Mouse (Mus musculus): ENCODE data around the gene Tmem206. TPM values are rescaled to one million over a fixed set of nuclear protein-coding genes. Genes with fewer than 3 reads are reported as not detected.

The Tmem206 gene
- total RNA-seq, 4 experiments from 2014 or later = 6.0 to 9.2 (median 8.4) TPM

- DNase-seq = no peak
Observed at GRCm38 (mm10) chr1:191353836-191354235, 28.1 kb downstream of the Tmem206 start.

DNA sequence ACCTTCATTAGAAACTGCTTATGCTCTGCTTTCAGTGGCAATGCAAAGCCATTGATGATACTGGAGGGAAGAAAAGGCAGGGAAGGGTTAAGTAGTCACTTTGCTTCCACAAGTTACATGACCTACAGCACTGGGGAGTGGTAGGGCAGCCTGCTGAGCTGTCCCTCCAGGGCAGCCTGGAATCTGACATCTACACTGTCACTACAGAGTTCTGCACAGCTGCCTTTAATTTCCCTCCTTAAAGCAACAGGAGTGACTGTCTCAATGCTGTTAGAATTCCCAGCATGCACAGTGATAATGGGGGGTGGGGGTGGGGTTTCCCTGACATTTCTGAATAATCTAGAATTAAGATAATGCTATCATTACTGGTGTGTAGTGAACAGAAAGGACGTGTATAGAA, 31.2 kb downstream of the Tmem206 start:
- DNase-seq = no peak

DNA sequence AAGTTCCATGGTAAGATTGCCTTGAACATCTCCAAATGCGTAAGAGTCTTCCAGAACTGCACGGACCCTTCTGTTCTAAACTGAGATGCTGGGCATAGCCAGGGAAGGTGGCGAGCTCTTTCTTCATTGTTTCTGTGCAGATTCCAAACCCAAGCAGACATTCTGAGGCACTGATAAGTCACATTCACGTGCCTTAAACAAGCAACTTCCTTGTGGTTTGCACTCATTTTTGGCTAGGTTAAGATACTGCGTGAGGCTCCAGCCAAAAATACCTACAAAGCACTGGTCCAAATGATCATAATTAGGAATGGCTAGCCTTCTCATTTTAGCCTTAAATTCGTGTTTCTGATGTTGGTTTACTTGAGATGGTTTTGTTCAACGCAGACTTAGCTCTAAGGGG, 33.8 kb downstream of the Tmem206 start:
- no peak for DNase-seq

- no peak for DNase-seq
Observed at GRCm38 (mm10) chr1:191362412-191362811, 36.7 kb downstream of the Tmem206 start.

DNA sequence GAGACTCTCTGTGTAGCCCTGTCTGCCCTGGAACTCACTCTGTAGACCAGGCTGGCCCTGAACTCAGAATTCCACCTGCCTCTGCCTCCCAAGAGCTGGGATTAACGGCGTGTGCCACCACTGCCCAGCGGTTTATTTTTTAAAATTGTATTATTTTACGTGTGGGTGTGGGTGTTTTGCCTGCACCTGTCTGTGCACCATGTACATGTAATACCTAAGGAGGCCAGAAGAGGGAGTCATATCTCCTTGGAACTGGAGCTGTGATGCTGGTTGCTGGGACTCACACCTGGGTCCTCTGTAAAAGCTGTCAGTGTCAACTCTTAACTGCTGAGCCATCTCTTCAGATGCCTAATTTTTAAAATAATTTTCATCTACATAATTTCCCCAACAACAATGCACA, 38.8 kb downstream of the Tmem206 start:
- no peak for DNase-seq

DNA sequence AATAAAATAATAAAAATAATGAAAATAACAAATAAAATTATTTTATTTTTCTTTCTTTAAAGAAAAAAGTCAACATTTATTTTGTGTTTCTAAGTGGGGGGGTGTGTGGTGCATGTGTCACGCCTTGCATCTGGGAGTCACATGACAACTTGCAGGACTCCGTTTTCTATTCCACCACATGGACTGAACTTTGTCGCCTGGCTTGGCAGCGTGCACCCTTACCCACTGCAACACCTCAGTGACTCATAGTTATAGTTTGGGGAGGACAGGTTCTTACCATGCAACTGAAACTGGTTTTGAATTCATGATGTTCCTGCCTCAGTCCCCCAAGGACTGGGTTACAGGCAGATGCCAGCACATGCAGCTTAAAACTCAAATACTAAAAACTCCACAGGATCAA, 42.5 kb downstream of the Tmem206 start:
- no peak for DNase-seq

GRCm38 (mm10) chr1:191369140-191369539, 43.4 kb downstream of the Tmem206 start:
- DNase-seq = no peak

DNA sequence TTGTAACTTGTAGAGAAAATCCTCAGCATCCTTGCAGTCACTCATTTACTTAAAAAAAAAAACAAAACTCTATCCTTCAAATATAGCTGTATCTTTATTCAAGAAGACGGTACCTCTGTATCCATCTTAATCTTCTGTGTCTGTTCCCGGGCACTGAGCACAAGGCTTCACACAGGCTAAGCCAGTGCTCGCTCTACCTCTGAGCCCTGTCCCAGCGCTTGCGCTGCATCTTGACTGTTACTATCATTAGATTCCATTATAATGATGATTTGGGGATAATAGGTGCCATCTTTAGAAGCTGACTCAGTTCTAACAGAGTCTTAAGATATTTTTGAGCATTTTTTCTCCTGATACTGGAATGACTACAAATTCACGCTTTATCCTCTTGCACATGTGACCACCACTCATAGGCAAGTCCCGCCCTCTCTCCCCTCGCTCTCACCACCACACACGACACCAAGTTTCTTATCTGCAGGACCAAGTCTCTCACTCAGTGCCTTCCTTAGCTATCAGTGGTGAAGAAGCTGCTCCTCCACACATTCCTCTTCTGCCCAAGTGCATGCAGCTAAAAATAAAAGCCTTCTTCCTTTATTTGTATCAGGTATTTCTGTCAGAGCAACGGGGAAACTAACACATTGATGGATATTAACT, 49.4 kb downstream of the Tmem206 start:
- no peak for DNase-seq

GRCm38 (mm10) chr1:191375644-191375998, 49.9 kb downstream of the Tmem206 start:
- DNase-seq = no peak

DNA sequence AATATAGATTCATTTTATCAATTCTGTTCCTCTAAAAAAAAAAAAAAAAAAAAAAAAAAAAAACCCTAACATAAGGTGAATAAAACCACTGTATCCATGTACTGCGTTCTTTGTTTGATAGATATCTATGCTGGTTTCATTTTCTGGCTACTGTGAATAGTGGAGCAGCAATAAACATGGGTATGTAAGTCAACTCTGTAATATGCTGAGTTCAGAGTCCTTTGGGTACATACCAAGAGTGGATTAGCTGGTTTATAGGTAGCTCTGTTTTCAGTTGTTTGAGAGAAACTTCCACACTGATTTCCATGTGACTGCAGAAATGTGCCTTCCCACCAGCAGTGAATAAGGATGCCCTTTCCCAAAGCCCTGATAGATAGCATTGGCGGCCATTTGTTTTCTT, 52.4 kb downstream of the Tmem206 start:
- DNase-seq = no peak

GRCm38 (mm10) chr1:191380843-191381242, 55.1 kb downstream of the Tmem206 start:
- DNase-seq = no peak

DNA sequence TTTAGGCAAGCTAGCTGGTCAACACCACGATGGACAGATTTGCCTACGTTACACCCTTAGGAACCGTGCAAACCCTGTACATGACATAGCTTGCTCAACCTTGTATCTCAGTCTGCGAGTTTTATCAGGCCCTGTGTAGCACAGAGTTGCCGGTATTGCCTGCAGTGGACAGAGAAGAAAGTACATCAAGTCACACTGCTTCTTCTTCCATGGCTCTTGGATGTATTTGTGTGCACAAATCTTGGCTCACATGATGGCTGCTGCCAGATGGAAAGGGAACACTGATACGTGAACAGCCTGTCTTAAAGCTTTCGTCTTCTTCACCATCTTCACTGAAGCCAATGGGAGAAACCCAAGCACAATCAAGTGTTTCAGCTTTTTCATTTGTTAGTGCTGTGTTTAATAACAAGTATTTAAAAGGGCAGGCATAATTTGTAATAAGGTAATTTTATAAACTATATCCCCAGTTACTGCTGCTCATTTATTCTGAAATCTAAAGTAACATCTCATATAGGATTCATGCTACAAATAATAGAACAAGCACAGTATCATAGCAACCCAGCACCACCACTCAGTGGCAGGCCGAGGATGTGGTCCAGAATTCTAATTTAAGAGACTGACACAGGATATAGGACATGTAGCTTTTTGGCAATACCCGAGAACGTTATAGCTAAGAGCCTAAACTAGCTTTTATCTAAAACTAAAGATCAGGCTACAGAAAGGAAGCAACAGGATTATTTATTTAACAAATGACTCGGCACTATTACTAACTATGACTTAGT, 56.4 kb downstream of the Tmem206 start:
- no peak for DNase-seq

GRCm38 (mm10) chr1:191384786-191385430, 59.2 kb downstream of the Tmem206 start:
- no peak for DNase-seq

DNA sequence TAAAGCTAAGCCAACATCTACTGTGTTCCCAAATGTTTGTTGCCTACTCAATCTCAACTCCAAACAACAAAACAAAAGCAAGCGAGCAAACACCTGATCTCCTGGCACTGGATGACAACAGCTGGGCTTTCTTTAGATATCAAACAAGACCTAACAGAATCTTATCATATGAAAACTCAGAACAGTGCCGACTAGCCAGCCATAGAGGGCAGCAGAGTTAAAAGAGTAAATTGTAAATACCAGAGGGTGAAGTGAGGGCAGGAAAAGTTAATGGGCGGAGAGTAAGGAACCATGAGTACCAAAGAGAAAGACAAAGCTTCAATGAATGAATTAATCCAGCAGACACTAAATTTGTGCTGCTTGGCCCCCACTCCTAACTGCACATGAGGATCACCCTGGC, 65.6 kb downstream of the Tmem206 start:
- peak; percentile 49 for DNase-seq

- DNase-seq = no peak
Observed at GRCm38 (mm10) chr1:191393536-191393935, 67.8 kb downstream of the Tmem206 start.

GRCm38 (mm10) chr1:191394126-191394525, 68.4 kb downstream of the Tmem206 start:
- DNase-seq = no peak

- DNase-seq = no peak
Observed at GRCm38 (mm10) chr1:191395200-191395599, 69.5 kb downstream of the Tmem206 start.

DNA sequence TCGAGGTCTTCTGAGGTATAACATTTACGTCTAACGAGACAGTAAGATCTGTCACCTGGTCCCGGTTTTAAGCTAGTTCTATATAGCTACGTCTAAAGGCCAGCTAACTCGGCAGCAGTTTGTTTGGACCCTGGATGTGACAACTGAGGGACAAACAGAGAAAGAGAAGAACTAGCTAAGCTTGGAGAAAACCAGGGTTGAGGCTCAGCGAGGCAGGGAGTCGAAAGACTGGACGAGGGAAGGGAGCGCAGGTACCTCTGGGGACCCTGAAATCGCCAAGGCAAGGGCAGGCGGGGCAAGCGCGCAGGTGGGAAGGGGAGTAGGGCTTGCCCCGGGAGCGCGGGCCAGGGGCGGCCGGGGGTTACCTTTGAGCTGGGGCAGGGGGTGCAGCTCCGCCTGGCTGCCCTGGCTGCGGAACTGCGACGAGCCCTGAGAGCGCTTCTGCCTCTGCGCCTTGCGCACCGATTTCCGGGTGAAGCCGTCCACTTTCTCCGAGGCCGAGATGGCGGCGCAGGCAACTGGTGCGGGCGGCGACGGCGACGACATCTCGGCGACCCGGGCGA, 70.2 kb downstream of the Tmem206 start:
- peak; percentile 30 for DNase-seq

DNA sequence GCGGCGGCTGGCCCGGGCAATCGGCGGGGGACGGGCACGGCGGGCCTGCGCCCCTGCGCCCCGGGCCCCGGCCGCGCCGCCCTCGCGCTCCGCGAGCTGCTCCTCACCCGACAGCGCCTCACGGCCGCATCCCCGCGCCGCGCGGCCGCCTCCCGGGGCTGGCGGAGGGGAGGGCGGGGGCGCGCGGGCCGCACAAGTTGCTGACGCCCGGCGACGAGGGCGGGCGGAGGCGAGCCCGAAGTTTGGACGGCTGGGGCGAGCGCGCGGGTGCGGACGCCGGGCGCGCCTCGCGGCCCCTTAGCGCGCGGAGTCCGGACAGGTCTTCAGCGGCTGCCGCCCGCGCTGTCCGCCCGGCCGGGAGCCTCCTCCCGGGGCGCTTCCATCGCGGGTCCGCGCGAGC, 70.7 kb downstream of the Tmem206 start:
- peak; percentile 38 for DNase-seq

- DNase-seq = peak; percentile 99
Observed at GRCm38 (mm10) chr1:191396897-191397849, 71.5 kb downstream of the Tmem206 start.

Measured in adrenal gland, adult 8-10 months (tissue).